Mouse (Mus musculus): Measurements from ENCODE around the gene Dnmt3l.

Dnmt3l gene

GRCm38 (mm10) chr10:78031987-78032386 lies 9.8 kb upstream of the Dnmt3l start:
- DNase-seq (ENCODE audit: low spot score) = no peak

GRCm38 (mm10) chr10:78037139-78037538 lies 4.6 kb upstream of the Dnmt3l start:
- no peak for DNase-seq (ENCODE audit: low spot score)

- DNase-seq (ENCODE audit: low spot score) = no peak
These were observed 349 bp downstream of the Dnmt3l start for GRCm38 (mm10) chr10:78042096-78042495.

- DNase-seq (ENCODE audit: low spot score) = no peak
These were observed 1.1 kb downstream of the Dnmt3l start for GRCm38 (mm10) chr10:78042697-78043405.

- peak; percentile 47 for DNase-seq (ENCODE audit: low spot score)
These were observed 1.7 kb downstream of the Dnmt3l start, which contains the start of gene Aire for GRCm38 (mm10) chr10:78043406-78043836. TSS of gene Aire (minus strand) at chr10:78043610.

GRCm38 (mm10) chr10:78044531-78044930 lies 2.8 kb downstream of the Dnmt3l start:
- no peak for DNase-seq (ENCODE audit: low spot score)

GRCm38 (mm10) chr10:78046388-78046787 lies 4.6 kb downstream of the Dnmt3l start:
- DNase-seq (ENCODE audit: low spot score) = no peak

GRCm38 (mm10) chr10:78048061-78048730 lies 6.4 kb downstream of the Dnmt3l start:
- DNase-seq (ENCODE audit: low spot score) = no peak

- DNase-seq (ENCODE audit: low spot score) = no peak
These were observed 7.8 kb downstream of the Dnmt3l start for GRCm38 (mm10) chr10:78049519-78050035.

GRCm38 (mm10) chr10:78054633-78055565 lies 13.2 kb downstream of the Dnmt3l start:
- DNase-seq (ENCODE audit: low spot score) = no peak

GRCm38 (mm10) chr10:78057056-78057455 lies 15.3 kb downstream of the Dnmt3l start:
- DNase-seq (ENCODE audit: low spot score) = no peak

GRCm38 (mm10) chr10:78063122-78063521 lies 21.4 kb downstream of the Dnmt3l start:
- DNase-seq (ENCODE audit: low spot score) = no peak

GRCm38 (mm10) chr10:78067226-78067625 lies 25.5 kb downstream of the Dnmt3l start:
- DNase-seq (ENCODE audit: low spot score) = no peak

GRCm38 (mm10) chr10:78068541-78068940 lies 26.8 kb downstream of the Dnmt3l start:
- DNase-seq (ENCODE audit: low spot score) = no peak

- no peak for DNase-seq (ENCODE audit: low spot score)
These were observed 27.6 kb downstream of the Dnmt3l start, which contains the start of gene Icosl for GRCm38 (mm10) chr10:78069101-78070011. TSS of gene Icosl (plus strand) at chr10:78069302.

- no peak for DNase-seq (ENCODE audit: low spot score)
These were observed 32.4 kb downstream of the Dnmt3l start for GRCm38 (mm10) chr10:78074151-78074550.

GRCm38 (mm10) chr10:78074977-78075376 lies 33.2 kb downstream of the Dnmt3l start:
- no peak for DNase-seq (ENCODE audit: low spot score)

- no peak for DNase-seq (ENCODE audit: low spot score)
These were observed 36.1 kb downstream of the Dnmt3l start for GRCm38 (mm10) chr10:78077862-78078261.

GRCm38 (mm10) chr10:78078276-78078675 lies 36.5 kb downstream of the Dnmt3l start:
- no peak for DNase-seq (ENCODE audit: low spot score)

GRCm38 (mm10) chr10:78079955-78080591 lies 38.3 kb downstream of the Dnmt3l start:
- DNase-seq (ENCODE audit: low spot score) = no peak

All from c-Kit-positive CD71-positive TER-119-positive erythroid progenitor cells, embryonic 14.5 days (primary cell).